Mouse (Mus musculus) cortical plate, adult 2 months (tissue): ENCODE data around the gene Olfr113.
"Not testable (repeated sequence)": the region's sequence is repeated elsewhere in the genome, so short reads cannot be mapped to it uniquely, and the experiment has no call there.

ENCODE experiments used
- CTCF ChIP-seq: fragments of 200-500 bp; IDR thresholded peaks from 2 replicates; pipeline ENCODE4 v1.5.1; 2011; ENCODE audit warnings: mild to moderate bottlenecking, control low read depth, low read length; ENCODE audit not compliant: insufficient read depth; ENCODE audit errors: extremely low read depth
- POLR2A ChIP-seq: fragments of 200-500 bp; IDR thresholded peaks from 2 replicates; pipeline ENCODE4 v1.6.1; 2011; ENCODE audit warnings: mild to moderate bottlenecking, low read length, control low read depth; ENCODE audit not compliant: insufficient read depth; ENCODE audit errors: extremely low read depth

- not testable (repeated sequence) for TF ChIP-seq CTCF, POLR2A
Measured at GRCm38 (mm10) chr17:37538416-37538815, 39.0 kb downstream of the Olfr113 start.
